Mouse (Mus musculus) pancreas, adult 10 weeks (tissue): ENCODE data around the gene Tedc2. TPM values are rescaled to one million over a fixed set of nuclear protein-coding genes. Genes with fewer than 3 reads are reported as not detected.

Experiments
- polyA plus RNA-seq: library from polyadenylated mRNA; stranded (reverse); fragments of 350-450 nt; fragmentation: Illumina TruSeq; extraction: RNeasy Lipid Tissue Mini Kit (QIAGEN cat#74804); gene quantifications from one replicate; pipeline ENCODE4 v1.2.3, GENCODE M21; 2015; ENCODE audit warnings: low read depth, low replicate concordance; ENCODE audit not compliant: insufficient read depth

Gene Tedc2
- 2.9 TPM for polyA plus RNA-seq

DNA sequence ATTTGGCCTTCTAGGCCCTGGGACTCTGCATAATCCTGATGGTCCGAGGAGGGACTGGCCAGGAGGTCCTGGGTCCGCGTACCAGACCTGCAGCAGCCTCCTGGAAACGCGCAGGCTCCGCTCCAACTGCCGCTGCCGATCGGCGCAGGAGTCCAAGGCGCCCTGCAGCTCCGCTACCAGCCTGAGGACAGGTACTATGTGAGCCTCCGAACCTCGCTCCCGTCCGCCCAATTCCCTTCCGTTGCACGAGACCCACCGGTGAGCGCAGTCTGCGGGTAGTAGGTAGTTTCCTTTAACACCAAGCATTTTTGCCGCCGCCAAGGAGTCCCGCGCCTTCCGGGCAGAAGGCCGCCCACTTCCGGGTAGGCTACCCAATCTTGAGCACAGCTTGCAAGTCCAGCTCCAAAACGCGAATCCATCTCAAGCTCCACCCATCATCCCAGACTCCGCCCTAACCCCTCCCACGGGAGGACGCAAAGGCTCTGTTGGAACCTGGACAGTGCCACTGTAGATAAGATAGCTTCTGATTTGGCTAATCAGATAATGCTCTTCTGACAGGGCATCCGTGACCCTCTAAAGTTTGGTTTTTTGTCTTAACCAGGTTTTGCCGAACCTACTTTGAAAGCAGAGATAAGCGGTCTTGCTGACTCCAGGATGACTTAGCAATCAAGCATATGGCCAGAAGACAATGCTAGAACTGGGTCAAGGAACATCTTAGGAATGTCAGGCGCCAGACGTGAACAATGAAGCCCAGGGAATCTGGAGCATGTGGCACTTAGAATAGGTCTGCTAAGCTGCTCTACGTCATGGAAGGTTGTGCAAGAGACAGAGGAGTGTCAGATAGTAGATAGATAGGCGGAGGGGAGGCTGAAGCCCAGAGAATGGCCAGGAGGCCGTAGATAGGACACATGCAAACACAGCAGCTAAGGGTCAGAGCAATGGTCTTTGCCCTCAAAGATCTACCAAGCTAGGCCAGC, at the start of gene Tedc2:
Gene Tedc2 (minus strand): TSS at position 417 of the 977 bp plus-strand sequence.

GRCm38 (mm10) chr17:24251320-24252069, 30.8 kb upstream of the Tedc2 start, which contains the start of gene Ccnf:
Gene Ccnf, minus strand, starts transcription at chr17:24251484.

DNA sequence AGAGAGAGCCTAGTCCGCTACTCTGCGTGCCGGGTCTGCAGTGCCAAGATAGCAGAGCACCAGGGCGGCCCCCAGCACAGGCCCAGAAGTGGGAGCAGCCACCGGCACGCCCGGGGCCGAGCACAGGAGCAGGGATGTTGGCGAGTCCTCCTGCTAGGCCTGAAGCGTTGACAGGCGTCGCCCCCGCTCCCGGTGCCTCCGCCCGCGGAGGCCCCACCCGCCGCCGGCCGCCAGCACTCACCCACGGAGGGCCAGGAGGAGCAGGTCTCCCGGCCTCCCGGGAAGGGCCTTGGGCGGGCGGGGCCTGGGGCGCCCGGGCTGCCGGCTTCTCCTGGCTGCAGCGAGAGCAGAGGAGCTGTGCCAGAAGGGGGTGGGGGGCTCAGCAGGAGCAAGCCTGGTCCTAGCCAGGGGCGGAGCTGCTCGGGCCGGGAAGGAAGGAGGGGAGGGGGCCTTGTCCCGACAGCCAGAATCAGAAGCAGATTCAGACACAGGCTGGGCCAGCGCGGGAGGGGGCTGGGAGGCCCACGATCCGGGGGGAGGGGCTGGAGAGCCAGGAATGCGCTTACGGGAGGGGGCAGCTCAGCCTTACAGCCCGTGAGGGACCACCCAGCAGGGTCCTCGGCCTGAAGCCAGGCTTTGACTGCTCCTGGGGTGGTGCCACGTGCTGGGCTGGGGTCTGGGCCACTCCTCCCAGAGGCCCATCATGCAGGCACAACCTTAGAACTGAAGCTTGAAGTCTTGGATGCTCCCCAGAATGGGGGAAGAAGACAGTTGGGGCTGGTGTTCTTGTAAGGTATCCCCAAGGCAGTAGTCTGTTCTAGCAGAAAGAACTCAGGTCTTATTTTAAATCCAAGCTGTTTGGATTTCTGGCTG, 11.4 kb downstream of the Tedc2 start, which contains the start of gene Ntn3:
Gene Ntn3 (minus strand): TSS at position 489 of the 873 bp plus-strand sequence.

DNA sequence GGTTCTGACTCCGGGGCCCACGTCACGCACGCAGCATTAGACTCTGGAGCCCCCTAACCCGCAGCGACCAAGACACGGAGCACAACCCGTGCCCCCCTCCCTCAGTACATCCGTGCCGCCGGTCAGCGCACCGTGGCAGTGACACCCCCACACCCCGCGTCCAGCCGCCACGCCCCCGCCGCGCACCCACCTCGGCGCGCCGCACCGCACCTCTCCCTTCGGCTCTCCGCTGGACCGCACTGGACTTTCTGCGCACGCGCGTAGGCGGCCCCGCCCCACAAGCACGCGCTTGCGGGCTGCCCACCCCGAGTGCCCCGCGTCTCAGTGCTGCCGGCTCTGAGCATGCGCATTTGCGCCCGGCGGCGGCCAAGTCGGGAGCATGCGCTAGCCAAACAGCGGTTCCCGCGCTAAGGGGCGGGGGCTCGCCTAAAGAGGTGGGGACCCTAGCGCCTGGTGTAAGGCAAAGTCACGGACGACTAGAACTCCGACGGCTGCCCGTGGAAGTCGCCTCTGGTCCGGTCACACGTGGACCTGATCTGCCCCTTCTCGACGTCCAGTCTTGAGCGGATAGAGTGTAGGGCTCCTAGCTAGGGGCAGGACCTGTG, 15.3 kb downstream of the Tedc2 start, which contains the start of gene Tbc1d24:
Gene Tbc1d24 (minus strand): TSS at position 279 of the 605 bp plus-strand sequence.

DNA sequence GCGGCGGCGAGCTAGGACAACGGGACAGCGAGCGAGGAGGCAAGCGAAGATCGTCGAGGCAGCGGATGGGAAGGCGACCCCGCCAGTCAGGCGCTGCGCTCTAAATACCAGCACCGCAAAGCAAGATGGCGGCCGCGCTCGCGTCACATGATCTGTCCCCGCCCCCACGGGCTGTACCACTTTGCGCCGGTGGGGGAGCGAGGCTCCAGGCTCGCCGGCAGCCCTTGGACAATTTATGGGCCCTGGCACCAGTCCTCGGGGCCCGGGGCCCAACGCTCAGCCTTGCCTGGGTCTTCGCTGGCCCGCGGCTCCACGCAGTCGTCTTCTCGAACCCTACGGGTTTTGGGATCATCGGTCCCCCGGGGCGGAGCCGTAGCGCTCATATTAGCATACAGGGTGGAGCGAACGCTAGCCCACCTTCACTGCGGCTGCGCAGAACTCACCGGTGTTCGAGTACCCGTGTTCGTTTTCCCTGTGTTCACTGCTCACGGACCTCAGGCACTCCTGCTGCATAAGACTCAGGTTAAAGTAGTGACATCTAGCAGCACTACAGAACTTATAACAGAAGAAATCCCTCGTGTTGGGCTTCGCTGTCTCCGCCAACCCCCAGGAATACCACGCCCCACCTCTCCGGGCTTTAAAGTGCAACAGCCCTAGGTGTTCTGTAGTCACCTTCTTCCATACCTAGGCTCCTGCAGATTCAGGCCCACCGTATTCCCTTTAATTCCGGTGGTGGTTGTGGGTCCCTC, 51.2 kb downstream of the Tedc2 start, which contains the start of gene Atp6v0c:
Gene Atp6v0c (minus strand): TSS at position 386 of the 749 bp plus-strand sequence.

Other genes starting within 250 kb of the Tedc2 start
- gene Prss30, start 240.3 kb downstream of the Tedc2 start, polyA plus RNA-seq: not detected
- gene Prss22, start 222.8 kb downstream of the Tedc2 start, polyA plus RNA-seq: not detected
- gene Prss27, start 182.7 kb downstream of the Tedc2 start, polyA plus RNA-seq: not detected
- 3.1 TPM for gene Kctd5, start 147.4 kb downstream of the Tedc2 start, polyA plus RNA-seq
- gene Pdpk1, start 69.9 kb downstream of the Tedc2 start, polyA plus RNA-seq: 5.4 TPM
- gene Amdhd2, start 57.1 kb downstream of the Tedc2 start, polyA plus RNA-seq: 10.6 TPM
- gene Atp6v0c, start 51.1 kb downstream of the Tedc2 start, polyA plus RNA-seq: 67.3 TPM
- 3.8 TPM for gene Tbc1d24, start 15.3 kb downstream of the Tedc2 start, polyA plus RNA-seq
- gene Ntn3, start 11.3 kb downstream of the Tedc2 start, polyA plus RNA-seq: 1.0 TPM
- gene Ccnf, start 30.6 kb upstream of the Tedc2 start, polyA plus RNA-seq: not detected
- not detected for gene Abca17, start 130.2 kb upstream of the Tedc2 start, polyA plus RNA-seq
- 7.3 TPM for gene Abca3, start 131.1 kb upstream of the Tedc2 start, polyA plus RNA-seq
- gene Rnps1, start 193.7 kb upstream of the Tedc2 start, polyA plus RNA-seq: 19.0 TPM
- gene Eci1, start 205.8 kb upstream of the Tedc2 start, polyA plus RNA-seq: 17.2 TPM
- 1.9 TPM for gene Dnase1l2, start 222.3 kb upstream of the Tedc2 start, polyA plus RNA-seq
- 22.8 TPM for gene E4f1, start 249.5 kb upstream of the Tedc2 start, polyA plus RNA-seq
- 5.2 TPM for gene Pgp, start 249.5 kb upstream of the Tedc2 start, polyA plus RNA-seq